Mouse (Mus musculus) regulatory T cell (primary cell): ENCODE results near the gene Dot1l.

Source experiments
- in situ Hi-C: fragments of 300-600 bp; cut with MboI, MseI; formaldehyde crosslinking; loops from one replicate; pipeline ENCODE4 v1.15.1; 2025; ENCODE audit warnings: high pct_unique_total_duplicates

Gene Dot1l

GRCm38 (mm10) chr10:80829359-80830278, 74.6 kb downstream of the Dot1l start:
- in situ Hi-C loops = no loop called here

DNA sequence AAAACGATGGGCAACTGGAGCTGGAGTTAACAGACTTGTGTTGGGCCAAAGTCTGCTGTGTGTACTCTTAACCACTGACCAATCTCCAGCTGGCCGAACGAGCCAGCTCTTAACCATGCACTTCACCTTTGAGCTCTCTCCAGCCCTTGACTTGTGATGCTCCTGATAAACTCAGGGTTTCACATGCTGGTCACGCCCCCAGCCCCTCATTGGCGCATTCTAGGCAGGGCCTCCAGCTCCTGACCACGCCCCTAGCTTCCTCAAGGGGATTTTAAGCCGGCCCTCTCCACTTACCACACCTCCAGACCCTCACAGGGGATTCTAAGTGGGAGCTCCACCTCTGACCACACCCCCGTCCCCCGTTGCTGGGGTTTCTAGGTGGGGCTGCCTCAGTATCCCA, 76.1 kb downstream of the Dot1l start:
- in situ Hi-C loops = no loop called here

DNA sequence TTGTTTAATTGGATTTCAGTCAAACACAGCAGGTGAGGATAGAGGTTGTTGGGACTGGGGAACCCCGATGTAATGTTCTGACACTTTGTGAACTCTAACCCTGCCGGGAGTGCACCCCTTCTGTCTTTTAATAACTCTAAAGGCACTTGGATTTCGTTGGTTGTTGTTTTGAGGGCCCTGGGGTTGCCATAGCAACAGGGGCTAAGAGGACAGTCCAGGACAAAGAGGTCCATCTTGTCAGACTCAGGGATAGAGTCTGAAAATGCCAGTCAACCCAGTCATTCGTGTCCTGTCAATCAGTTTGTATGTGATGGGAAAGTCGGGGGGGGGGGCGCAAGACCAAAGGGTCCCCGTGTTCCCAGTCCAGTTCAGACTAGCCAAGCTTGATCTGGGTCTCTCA, 77.8 kb downstream of the Dot1l start:
- in situ Hi-C loops = no loop called here

DNA sequence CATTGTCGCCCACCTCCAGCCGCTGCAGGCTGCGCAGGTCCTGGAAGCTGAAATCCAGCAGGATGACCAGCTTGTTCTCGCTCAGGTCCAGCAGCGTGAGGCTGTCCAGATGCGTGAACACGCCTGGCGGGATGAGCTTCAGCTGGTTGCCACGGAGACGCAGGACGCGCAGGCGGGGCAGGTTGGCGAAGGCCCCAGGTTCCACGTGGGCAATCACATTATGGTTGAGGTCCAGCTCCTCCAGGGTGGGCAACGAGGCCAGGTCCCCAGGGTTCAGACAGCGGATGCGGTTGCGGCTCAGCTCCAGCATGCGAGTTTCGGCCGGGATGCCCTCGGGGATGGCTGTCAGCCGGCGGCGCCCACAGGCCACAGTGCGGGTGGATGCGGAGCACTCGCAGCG, 80.6 kb downstream of the Dot1l start:
- in situ Hi-C loops = no loop called here

GRCm38 (mm10) chr10:80836949-80837379, 82.0 kb downstream of the Dot1l start:
- in situ Hi-C loops = no loop called here

DNA sequence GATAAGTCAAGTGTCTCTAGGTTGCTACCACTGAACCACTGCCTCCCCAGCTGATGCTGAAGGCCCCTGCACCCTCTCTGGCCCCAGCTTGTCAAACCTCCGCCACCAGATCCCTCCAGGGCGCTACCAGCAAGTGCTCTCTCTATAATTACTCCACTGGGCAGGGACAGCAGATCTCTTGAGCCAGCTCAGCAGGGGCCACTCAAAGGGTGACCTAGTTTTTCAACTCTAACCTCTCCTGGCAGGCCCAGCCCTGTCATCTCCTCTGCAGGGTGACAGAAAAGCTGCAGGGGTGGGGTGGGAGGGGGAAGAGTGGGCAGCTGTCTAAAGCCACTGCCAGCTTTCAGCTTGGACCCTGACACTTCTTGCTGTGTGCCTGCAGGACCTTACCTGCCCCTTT, 82.8 kb downstream of the Dot1l start:
- in situ Hi-C loops = no loop called here

DNA sequence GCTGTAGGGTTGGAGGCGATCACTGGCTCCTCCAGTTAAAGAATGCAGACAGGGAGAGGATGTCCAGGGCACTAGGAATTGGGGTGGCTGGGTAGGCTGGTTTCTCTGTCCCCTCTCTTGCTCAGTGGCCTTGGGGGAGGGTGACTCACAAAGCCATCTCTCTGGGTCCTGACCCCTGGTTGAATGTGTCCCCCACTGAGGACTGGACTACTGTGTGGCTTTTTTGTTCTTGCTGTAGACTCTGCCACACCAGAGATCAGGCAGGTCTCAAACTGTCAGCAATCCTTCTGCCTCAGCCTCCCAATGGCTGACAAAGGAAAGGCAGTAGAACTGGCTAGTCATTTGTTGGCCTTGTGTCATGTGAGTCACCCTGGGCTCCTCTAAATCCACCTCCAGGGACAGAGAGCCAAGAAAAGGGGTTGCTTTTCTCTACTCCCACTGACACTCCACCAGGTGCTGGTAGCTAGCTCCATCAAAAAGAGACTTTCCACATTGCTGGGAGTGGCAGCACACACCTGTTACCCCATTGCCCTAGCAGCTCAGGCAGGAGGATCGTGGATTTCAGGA, 83.4 kb downstream of the Dot1l start:
- in situ Hi-C loops = no loop called here

DNA sequence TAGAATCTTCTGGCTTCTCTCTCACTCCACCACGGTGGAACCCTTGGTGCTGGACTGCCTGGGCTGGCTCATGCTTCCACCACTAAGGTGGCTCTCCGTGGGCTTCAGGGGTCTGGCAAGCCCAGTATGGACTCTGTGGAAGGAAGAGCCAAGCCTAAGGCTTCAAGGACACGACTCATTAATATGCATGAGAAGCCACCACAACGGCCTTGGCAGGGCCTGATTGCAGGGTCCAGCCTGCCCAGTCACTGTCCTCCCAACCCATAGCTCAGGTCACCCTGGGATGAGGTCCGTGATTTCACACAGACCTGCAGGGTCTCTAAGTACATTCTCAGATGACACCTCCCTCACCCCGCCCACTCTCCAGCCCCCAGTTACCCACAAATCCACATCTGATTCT, 84.8 kb downstream of the Dot1l start:
- in situ Hi-C loops = no loop called here

DNA sequence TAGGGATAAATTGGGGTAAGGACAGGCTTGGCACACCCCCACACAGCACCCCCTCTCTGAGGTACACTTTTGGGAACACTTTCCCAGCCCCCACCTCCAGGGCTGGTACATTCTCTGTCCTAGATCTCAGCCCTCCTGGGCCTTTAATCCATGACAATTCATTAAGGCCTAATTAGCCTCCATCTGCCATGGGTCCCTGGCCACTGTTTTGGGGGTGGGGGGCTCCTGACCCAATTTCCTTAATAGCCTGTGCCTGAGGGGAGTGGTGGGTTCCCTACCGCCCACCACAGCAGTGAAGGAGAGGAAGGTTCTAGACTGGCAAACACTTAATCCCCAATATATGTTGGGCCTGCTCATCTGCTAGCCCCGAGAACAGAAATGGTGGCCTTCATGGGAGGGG, 86.7 kb downstream of the Dot1l start:
- in situ Hi-C loops = no loop called here

GRCm38 (mm10) chr10:80842334-80842733, 87.3 kb downstream of the Dot1l start:
- in situ Hi-C loops = no loop called here

DNA sequence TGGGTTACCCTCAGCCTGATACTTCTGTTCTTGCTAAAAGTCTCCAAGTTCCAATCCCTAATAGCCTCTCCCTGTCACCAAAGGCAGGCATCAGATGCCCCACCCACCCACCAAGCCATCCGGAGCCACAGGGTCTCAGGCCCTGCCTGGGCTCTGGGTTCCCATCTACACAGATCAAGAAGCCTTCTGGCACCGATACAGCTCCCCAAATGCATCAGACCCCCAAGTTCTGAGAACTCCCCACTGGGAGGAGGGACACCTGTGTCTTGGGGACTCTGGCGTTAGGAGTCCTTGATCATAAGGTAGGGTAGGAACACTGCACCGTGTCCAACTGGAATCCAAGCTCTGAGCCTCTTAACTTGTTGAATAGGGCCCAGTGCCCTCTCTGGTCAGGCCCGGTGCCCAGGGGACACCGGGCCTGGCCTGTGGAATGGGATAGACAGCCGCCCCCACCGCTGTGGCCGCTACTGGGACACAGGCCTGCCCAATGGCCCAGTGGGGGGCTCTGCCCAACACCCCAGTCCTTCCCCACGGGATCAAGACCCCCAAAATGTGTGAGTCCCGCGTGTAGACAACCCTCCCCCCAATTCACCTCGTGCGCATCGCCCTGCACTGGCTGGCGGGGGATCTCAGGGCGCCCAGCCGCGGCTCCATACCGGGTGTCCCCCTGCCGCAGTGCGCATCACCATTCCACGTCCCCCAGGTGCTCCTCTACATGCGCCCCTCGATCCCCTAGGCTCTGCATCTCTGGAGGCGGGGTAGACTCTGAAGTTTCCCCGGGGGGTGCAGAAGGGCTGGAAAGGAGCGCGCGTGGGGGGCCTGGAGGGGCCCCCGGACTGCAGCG, 88.3 kb downstream of the Dot1l start:
- in situ Hi-C loops = no loop called here

DNA sequence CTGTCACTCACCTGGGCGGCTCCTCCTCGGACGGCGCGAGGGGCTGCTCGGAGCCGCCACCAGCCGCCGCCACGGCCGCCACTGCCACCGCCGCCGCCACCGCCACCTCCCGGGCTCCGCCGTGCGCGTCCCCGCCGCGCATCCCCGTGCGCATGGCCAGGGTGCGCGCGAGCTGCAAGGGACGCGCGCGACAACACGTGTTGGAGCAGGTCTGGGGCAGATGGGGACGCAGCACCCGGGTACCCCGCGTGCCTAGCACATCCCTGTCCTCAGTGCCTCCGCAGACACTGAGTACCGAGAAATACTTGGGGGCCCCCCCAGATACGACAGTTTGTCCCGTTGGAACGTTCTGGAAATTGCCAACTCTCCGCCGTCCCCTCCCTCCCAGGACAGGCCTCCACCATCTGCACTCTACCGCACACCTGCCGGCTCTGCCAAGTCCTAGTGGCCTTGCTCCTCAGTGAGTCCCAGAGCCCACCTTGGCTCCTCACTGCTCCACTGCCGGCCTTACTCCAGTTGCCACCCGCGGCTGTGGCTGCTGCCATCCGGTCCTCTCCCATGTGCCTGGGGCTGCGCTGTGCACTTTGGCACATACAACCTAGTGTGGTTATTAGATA, 89.0 kb downstream of the Dot1l start, which contains the start of gene Lingo3:
Gene Lingo3 (minus strand): TSS at position 109 of the 617 bp plus-strand sequence.
- in situ Hi-C loops = no loop called here
